Mouse (Mus musculus): ENCODE results near the gene Asic2.

DNA sequence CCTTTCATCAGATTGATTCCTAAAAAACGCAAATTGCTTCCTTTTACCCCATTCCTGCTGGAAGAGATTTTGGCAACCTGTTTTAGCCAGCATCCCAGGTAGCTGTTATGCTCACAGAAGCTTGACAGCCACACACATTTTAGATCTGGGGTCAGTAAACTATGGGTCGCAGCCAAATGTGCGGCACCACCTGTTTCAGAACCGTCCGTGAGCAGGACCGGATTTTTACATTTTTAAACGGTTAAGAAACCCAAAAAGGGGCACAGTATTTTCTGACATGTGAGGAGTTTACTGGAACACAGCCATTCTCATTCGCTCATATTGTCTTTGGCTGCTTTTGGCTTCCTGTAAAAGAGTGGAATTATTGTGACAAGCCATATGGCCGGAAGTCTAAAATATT lies 744.9 kb downstream of the Asic2 start:
- TF ChIP-seq POLR2A (IDR thresholded peaks at IDR 0.05; ENCODE audit: extremely low read depth, insufficient read depth, low read length) = no peak
- no peak for TF ChIP-seq CTCF (IDR thresholded peaks at IDR 0.05; ENCODE audit: low read depth, low read length)

Measured in liver, adult 2 months (tissue).